Mouse (Mus musculus): ENCODE measurements around the gene Zfp14. TPM values are rescaled to one million over a fixed set of nuclear protein-coding genes. Genes with fewer than 3 reads are reported as not detected.

Gene Zfp14
- polyA plus RNA-seq, 1 experiment from 2014 or later, result 13.7 TPM

GRCm38 (mm10) chr7:30048126-30048525 lies 3.1 kb downstream of the Zfp14 start:
- Histone ChIP-seq H3K27me3 (ENCODE audit: control insufficient read depth, insufficient read depth, low read depth, low read length) (no peaks in the 10 kb centered on the region), H3K4me2 (ENCODE audit: low read length) (no peak overlapping the region), H3K9me3 (replicated peaks; ENCODE audit: control insufficient read depth, low read length, poor library complexity, severe bottlenecking) (no peaks in the 10 kb centered on the region), H3K36me3 (ENCODE audit: control insufficient read depth, insufficient read depth, low read length) (0 out of 2 replicates have a peak, but pooled peaks cover 3% of the 10 kb centered on the region), H3K4me3 (ENCODE audit: low read depth, low read length) (no peak overlapping the region), H3K9ac (ENCODE audit: low read depth, low read length) (no peak overlapping the region), H3K27ac (ENCODE audit: low read length) (no peak overlapping the region), H3K4me1 (ENCODE audit: control insufficient read depth, insufficient read depth, low read length) (peaks cover 6% of the 10 kb centered on the region; the same call in 1 of the 2 replicates)
- ATAC-seq, result no peak
- WGBS, result 92% methylated on average over 4 of the region's 4 CpGs

- Histone ChIP-seq H3K4me1 (ENCODE audit: control insufficient read depth, insufficient read depth, low read length) (no peaks in the 10 kb centered on the region), H3K36me3 (ENCODE audit: control insufficient read depth, insufficient read depth, low read length) (peaks cover 12% of the 10 kb centered on the region), H3K4me2 (ENCODE audit: low read length) (no peak overlapping the region), H3K27me3 (ENCODE audit: control insufficient read depth, insufficient read depth, low read depth, low read length) (no peaks in the 10 kb centered on the region), H3K9ac (ENCODE audit: low read depth, low read length) (no peak overlapping the region), H3K9me3 (replicated peaks; ENCODE audit: control insufficient read depth, low read length, poor library complexity, severe bottlenecking) (no peaks in the 10 kb centered on the region), H3K27ac (ENCODE audit: low read length) (no peak overlapping the region), H3K4me3 (ENCODE audit: low read depth, low read length) (no peak overlapping the region)
- no peak for ATAC-seq
- WGBS, result 68% methylated on average over 9 of the region's 9 CpGs
Observed at GRCm38 (mm10) chr7:30044354-30044753, 6.8 kb downstream of the Zfp14 start.

- Histone ChIP-seq H3K9ac (ENCODE audit: low read depth, low read length) (no peak overlapping the region), H3K27ac (ENCODE audit: low read length) (no peak overlapping the region), H3K27me3 (ENCODE audit: control insufficient read depth, insufficient read depth, low read depth, low read length) (no peaks in the 10 kb centered on the region), H3K4me1 (ENCODE audit: control insufficient read depth, insufficient read depth, low read length) (no peaks in the 10 kb centered on the region), H3K9me3 (replicated peaks; ENCODE audit: control insufficient read depth, low read length, poor library complexity, severe bottlenecking) (no peaks in the 10 kb centered on the region), H3K4me3 (ENCODE audit: low read depth, low read length) (no peak overlapping the region), H3K4me2 (ENCODE audit: low read length) (no peak overlapping the region), H3K36me3 (ENCODE audit: control insufficient read depth, insufficient read depth, low read length) (peaks cover 28% of the 10 kb centered on the region)
- ATAC-seq, result no peak
- 95% methylated on average over 12 of the region's 12 CpGs for WGBS
Observed at GRCm38 (mm10) chr7:30034331-30034730, 16.8 kb downstream of the Zfp14 start.

GRCm38 (mm10) chr7:30031379-30031778 lies 19.8 kb downstream of the Zfp14 start:
- H3K9me3 ChIP-seq (replicated peaks; ENCODE audit: control insufficient read depth, low read length, poor library complexity, severe bottlenecking), result no peaks in the 10 kb centered on the region
- no peaks in the 10 kb centered on the region for H3K27me3 ChIP-seq (ENCODE audit: control insufficient read depth, insufficient read depth, low read depth, low read length)
- 65% methylated on average over 3 of the region's 3 CpGs for WGBS
- no peak overlapping the region for H3K27ac ChIP-seq (ENCODE audit: low read length)
- no peak overlapping the region for H3K4me2 ChIP-seq (ENCODE audit: low read length)
- H3K9ac ChIP-seq (ENCODE audit: low read depth, low read length), result no peak overlapping the region
- H3K36me3 ChIP-seq (ENCODE audit: control insufficient read depth, insufficient read depth, low read length), result peaks cover 3% of the 10 kb centered on the region; the same call in 1 of the 2 replicates
- no peak overlapping the region for H3K4me3 ChIP-seq (ENCODE audit: low read depth, low read length)
- no peak for ATAC-seq
- H3K4me1 ChIP-seq (ENCODE audit: control insufficient read depth, insufficient read depth, low read length), result no peaks in the 10 kb centered on the region

GRCm38 (mm10) chr7:30030677-30031076 lies 20.5 kb downstream of the Zfp14 start:
- no peak overlapping the region for H3K27ac ChIP-seq (ENCODE audit: low read length)
- no peaks in the 10 kb centered on the region for H3K4me1 ChIP-seq (ENCODE audit: control insufficient read depth, insufficient read depth, low read length)
- H3K4me2 ChIP-seq (ENCODE audit: low read length), result no peak overlapping the region
- H3K27me3 ChIP-seq (ENCODE audit: control insufficient read depth, insufficient read depth, low read depth, low read length), result no peaks in the 10 kb centered on the region
- peaks cover 6% of the 10 kb centered on the region; the same call in 1 of the 2 replicates for H3K36me3 ChIP-seq (ENCODE audit: control insufficient read depth, insufficient read depth, low read length)
- H3K9ac ChIP-seq (ENCODE audit: low read depth, low read length), result no peak overlapping the region
- 30% methylated on average over 6 of the region's 6 CpGs for WGBS
- H3K9me3 ChIP-seq (replicated peaks; ENCODE audit: control insufficient read depth, low read length, poor library complexity, severe bottlenecking), result no peaks in the 10 kb centered on the region
- ATAC-seq, result no peak
- no peak overlapping the region for H3K4me3 ChIP-seq (ENCODE audit: low read depth, low read length)

- Histone ChIP-seq H3K36me3 (ENCODE audit: control insufficient read depth, insufficient read depth, low read length) (peaks cover 17% of the 10 kb centered on the region), H3K9ac (ENCODE audit: low read depth, low read length) (no peak overlapping the region), H3K4me1 (ENCODE audit: control insufficient read depth, insufficient read depth, low read length) (no peaks in the 10 kb centered on the region), H3K27ac (ENCODE audit: low read length) (no peak overlapping the region), H3K27me3 (ENCODE audit: control insufficient read depth, insufficient read depth, low read depth, low read length) (no peaks in the 10 kb centered on the region), H3K9me3 (replicated peaks; ENCODE audit: control insufficient read depth, low read length, poor library complexity, severe bottlenecking) (no peaks in the 10 kb centered on the region), H3K4me2 (ENCODE audit: low read length) (no peak overlapping the region), H3K4me3 (ENCODE audit: low read depth, low read length) (no peak overlapping the region)
- WGBS, result 92% methylated on average over 3 of the region's 3 CpGs
- no peak for ATAC-seq
Observed at GRCm38 (mm10) chr7:30028572-30028971, 22.6 kb downstream of the Zfp14 start.

- peaks cover 29% of the 10 kb centered on the region for H3K36me3 ChIP-seq (ENCODE audit: control insufficient read depth, insufficient read depth, low read length)
- WGBS, result 84% methylated on average over 4 of the region's 4 CpGs
Observed at GRCm38 (mm10) chr7:30027331-30027730, 23.8 kb downstream of the Zfp14 start.

GRCm38 (mm10) chr7:30025358-30025757 lies 25.8 kb downstream of the Zfp14 start:
- Histone ChIP-seq H3K4me3 (ENCODE audit: low read depth, low read length) (no peak overlapping the region), H3K27me3 (ENCODE audit: control insufficient read depth, insufficient read depth, low read depth, low read length) (no peaks in the 10 kb centered on the region), H3K9ac (ENCODE audit: low read depth, low read length) (no peak overlapping the region), H3K27ac (ENCODE audit: low read length) (no peak overlapping the region), H3K36me3 (ENCODE audit: control insufficient read depth, insufficient read depth, low read length) (peaks cover 36% of the 10 kb centered on the region), H3K4me2 (ENCODE audit: low read length) (no peak overlapping the region), H3K4me1 (ENCODE audit: control insufficient read depth, insufficient read depth, low read length) (no peaks in the 10 kb centered on the region), H3K9me3 (replicated peaks; ENCODE audit: control insufficient read depth, low read length, poor library complexity, severe bottlenecking) (no peaks in the 10 kb centered on the region)
- no peak for ATAC-seq
- WGBS, result 86% methylated on average over 5 of the region's 5 CpGs

More at GRCm38 (mm10) chr7:30027331-30027730, 23.8 kb downstream of the Zfp14 start:
- no peak overlapping the region for H3K9ac ChIP-seq (ENCODE audit: low read depth, low read length)
- H3K27ac ChIP-seq (ENCODE audit: low read length), result no peak overlapping the region
- H3K4me3 ChIP-seq (ENCODE audit: low read depth, low read length), result no peak overlapping the region
- H3K4me2 ChIP-seq (ENCODE audit: low read length), result no peak overlapping the region
- no peaks in the 10 kb centered on the region for H3K9me3 ChIP-seq (replicated peaks; ENCODE audit: control insufficient read depth, low read length, poor library complexity, severe bottlenecking)
- ATAC-seq, result no peak
- no peaks in the 10 kb centered on the region for H3K4me1 ChIP-seq (ENCODE audit: control insufficient read depth, insufficient read depth, low read length)
- no peaks in the 10 kb centered on the region for H3K27me3 ChIP-seq (ENCODE audit: control insufficient read depth, insufficient read depth, low read depth, low read length)

GRCm38 (mm10) chr7:30023800-30024199 lies 27.4 kb downstream of the Zfp14 start:
- H3K4me3 ChIP-seq (ENCODE audit: low read depth, low read length), result no peak overlapping the region
- H3K9ac ChIP-seq (ENCODE audit: low read depth, low read length), result no peak overlapping the region
- peaks cover 36% of the 10 kb centered on the region for H3K36me3 ChIP-seq (ENCODE audit: control insufficient read depth, insufficient read depth, low read length)
- H3K27ac ChIP-seq (ENCODE audit: low read length), result no peak overlapping the region
- ATAC-seq, result no peak
- no peaks in the 10 kb centered on the region for H3K27me3 ChIP-seq (ENCODE audit: control insufficient read depth, insufficient read depth, low read depth, low read length)
- H3K9me3 ChIP-seq (replicated peaks; ENCODE audit: control insufficient read depth, low read length, poor library complexity, severe bottlenecking), result no peaks in the 10 kb centered on the region
- H3K4me1 ChIP-seq (ENCODE audit: control insufficient read depth, insufficient read depth, low read length), result no peaks in the 10 kb centered on the region
- H3K4me2 ChIP-seq (ENCODE audit: low read length), result no peak overlapping the region
- 92% methylated on average over 8 of the region's 8 CpGs for WGBS
